Mouse (Mus musculus): ENCODE data around the gene Mslnl.

DNA sequence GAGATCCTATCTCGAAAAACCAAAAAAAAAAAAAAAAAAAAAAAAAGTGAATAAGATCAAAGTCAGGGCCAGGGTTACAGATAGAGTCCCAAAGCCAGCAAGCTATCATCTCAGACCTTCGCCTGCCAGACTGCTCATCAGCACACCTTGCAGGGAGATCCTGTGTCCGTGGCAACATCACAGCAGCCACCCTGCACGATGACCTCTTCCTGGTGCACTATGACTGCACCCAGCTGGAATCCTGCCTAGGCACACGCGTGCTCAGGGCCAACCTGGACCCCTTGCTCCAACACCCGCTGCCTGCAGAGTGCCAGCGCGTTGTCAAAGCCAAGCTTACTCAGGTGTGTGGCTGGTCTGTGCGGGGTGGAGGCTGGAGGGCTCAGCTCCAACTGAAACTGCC lies 8.5 kb downstream of the Mslnl start:
- TF ChIP-seq CTCF (IDR thresholded peaks at IDR 0.05) (no peak), EP300 (IDR thresholded peaks at IDR 0.05) (no peak)
